16 mouse cellular contexts compared by ENCODE assay signal in genomic region chr5:5018959-5019358, GRCm38 (mm10).
DNase-seq lines count a peak whose midpoint lies in the region; ATAC-seq and TF ChIP-seq lines count a peak whose summit lies in the region.
"Had no signal": no experiment of that assay in that cellular context is flagged by ENCODE, and none has a peak within 500 bp of the region (broad histone marks: within the 10 kb centered on the region; RNA-seq: fewer than 3 reads in every experiment).

No protein-coding gene starts in this region.

- H3K4me2 ChIP-seq in forebrain, embryonic 15.5 days (replicated peaks) = no peak overlapping the region
- H3K4me2 ChIP-seq in forebrain, embryonic 11.5 days (ENCODE audit: low read depth, low read length, severe bottlenecking) = no peak overlapping the region
- H3K4me2 ChIP-seq in forebrain, postnatal 0 days (ENCODE audit: low read depth) = no peak overlapping the region
- H3K4me2 ChIP-seq in forebrain, embryonic 12.5 days = no peak overlapping the region
- H3K4me2 ChIP-seq: embryonic facial prominence, embryonic 12.5 days had no signal

- no peaks in the 10 kb centered on the region for H3K36me3 ChIP-seq in forebrain, embryonic 15.5 days
- H3K36me3 ChIP-seq in forebrain, embryonic 11.5 days (ENCODE audit: control insufficient read depth, insufficient read depth, low read length) = no peaks in the 10 kb centered on the region
- no peaks in the 10 kb centered on the region for H3K36me3 ChIP-seq in forebrain, postnatal 0 days (ENCODE audit: insufficient read depth)
- H3K36me3 ChIP-seq in forebrain, embryonic 12.5 days (replicated peaks) = no peaks in the 10 kb centered on the region
- H3K36me3 ChIP-seq: embryonic facial prominence, embryonic 10.5 days; embryonic facial prominence, embryonic 12.5 days had no signal

- no peaks in the 10 kb centered on the region for H3K9me3 ChIP-seq in forebrain, embryonic 15.5 days
- no peaks in the 10 kb centered on the region; the same call in 1 of the 2 replicates for H3K9me3 ChIP-seq in forebrain, embryonic 11.5 days (ENCODE audit: control insufficient read depth, low read length)
- H3K9me3 ChIP-seq in forebrain, postnatal 0 days (ENCODE audit: low read length) = no peaks in the 10 kb centered on the region
- H3K9me3 ChIP-seq in forebrain, embryonic 12.5 days = no peaks in the 10 kb centered on the region
- H3K9me3 ChIP-seq: embryonic facial prominence, embryonic 10.5 days; embryonic facial prominence, embryonic 12.5 days had no signal

- TF ChIP-seq POLR2A in brain, embryonic 14.5 days (IDR thresholded peaks at IDR 0.05; ENCODE audit: borderline replicate concordance, extremely low read depth, insufficient read depth, insufficient read length, poor library complexity, severe bottlenecking) = no peak

- no peak for DNase-seq in forebrain, embryonic 11.5 days (ENCODE audit: low spot score)
- DNase-seq in forebrain, postnatal 0 days = no peak
- peak; percentile 44 for DNase-seq in brain, embryonic 14.5 days (ENCODE audit: low read depth)
- DNase-seq in natural killer cell, adult 2 months (ENCODE audit: low spot score in 2 of 2) = no peak
- DNase-seq: adrenal gland, adult 2 months; adrenal gland, postnatal 10 days; adrenal gland, postnatal 25 days; cerebellum, adult 11-12 months; cerebellum, adult 2 months; cerebellum, adult 9-10 months; cerebellum, postnatal 10 days; cerebellum, postnatal 25 days had no signal

- no peaks in the 10 kb centered on the region for H3K27me3 ChIP-seq in forebrain, embryonic 15.5 days
- H3K27me3 ChIP-seq in forebrain, embryonic 11.5 days (ENCODE audit: control insufficient read depth, insufficient read depth, low read length) = no peaks in the 10 kb centered on the region
- no peaks in the 10 kb centered on the region for H3K27me3 ChIP-seq in forebrain, postnatal 0 days (ENCODE audit: insufficient read depth, low read length)
- H3K27me3 ChIP-seq in forebrain, embryonic 12.5 days = no peaks in the 10 kb centered on the region
- H3K27me3 ChIP-seq: embryonic facial prominence, embryonic 12.5 days had no signal

- no peak overlapping the region for H3K27ac ChIP-seq in forebrain, embryonic 15.5 days (replicated peaks)
- H3K27ac ChIP-seq in forebrain, embryonic 11.5 days (ENCODE audit: low read depth, low read length) = no peak overlapping the region
- no peak overlapping the region for H3K27ac ChIP-seq in forebrain, postnatal 0 days (ENCODE audit: low read depth, low read length)
- no peak overlapping the region for H3K27ac ChIP-seq in forebrain, embryonic 12.5 days
- H3K27ac ChIP-seq: embryonic facial prominence, embryonic 10.5 days; embryonic facial prominence, embryonic 12.5 days had no signal

- no peak overlapping the region for H3K9ac ChIP-seq in forebrain, embryonic 15.5 days (replicated peaks)
- H3K9ac ChIP-seq in forebrain, embryonic 11.5 days (ENCODE audit: low read length) = no peak overlapping the region
- no peak overlapping the region for H3K9ac ChIP-seq in forebrain, postnatal 0 days
- H3K9ac ChIP-seq in forebrain, embryonic 12.5 days = no peak overlapping the region
- H3K9ac ChIP-seq: embryonic facial prominence, embryonic 12.5 days had no signal

- H3K4me1 ChIP-seq in forebrain, embryonic 15.5 days = 0 out of 2 replicates have a peak, but pooled peaks cover 3% of the 10 kb centered on the region
- no peaks in the 10 kb centered on the region for H3K4me1 ChIP-seq in forebrain, embryonic 11.5 days (replicated peaks; ENCODE audit: control insufficient read depth, insufficient read depth, low read length)
- H3K4me1 ChIP-seq in forebrain, postnatal 0 days (ENCODE audit: insufficient read depth) = no peaks in the 10 kb centered on the region
- no peaks in the 10 kb centered on the region for H3K4me1 ChIP-seq in forebrain, embryonic 12.5 days
- H3K4me1 ChIP-seq: embryonic facial prominence, embryonic 10.5 days; embryonic facial prominence, embryonic 12.5 days had no signal

- 61% methylated on average over 3 of the region's 3 CpGs for WGBS in forebrain, embryonic 15.5 days
- WGBS in forebrain, embryonic 11.5 days = 76% methylated on average over 3 of the region's 3 CpGs
- WGBS in forebrain, postnatal 0 days = 57% methylated on average over 3 of the region's 3 CpGs
- WGBS in forebrain, embryonic 12.5 days = 73% methylated on average over 3 of the region's 3 CpGs

- TF ChIP-seq CTCF in forebrain, postnatal 0 days (IDR thresholded peaks at IDR 0.05; ENCODE audit: low read depth) = no peak
- no peak for TF ChIP-seq CTCF in brain, embryonic 14.5 days (IDR thresholded peaks at IDR 0.05; ENCODE audit: borderline replicate concordance, extremely low read depth, insufficient read depth, insufficient read length)

- peak; percentile 55; the same call in 1 of the 2 replicates for ATAC-seq in forebrain, embryonic 15.5 days (replicated peaks)
- no peak for ATAC-seq in forebrain, embryonic 11.5 days (replicated peaks; ENCODE audit: low FRiP score)
- ATAC-seq in forebrain, postnatal 0 days = peak; percentile 38; the same call in 1 of the 2 replicates
- ATAC-seq in forebrain, embryonic 12.5 days (ENCODE audit: low FRiP score) = no peak

- no peak overlapping the region for H3K4me3 ChIP-seq in forebrain, embryonic 15.5 days
- H3K4me3 ChIP-seq in forebrain, embryonic 11.5 days (ENCODE audit: low read depth, low read length) = no peak overlapping the region
- no peak overlapping the region for H3K4me3 ChIP-seq in forebrain, postnatal 0 days (ENCODE audit: low read depth, low read length)
- H3K4me3 ChIP-seq in forebrain, embryonic 12.5 days (replicated peaks) = no peak overlapping the region
- H3K4me3 ChIP-seq: embryonic facial prominence, embryonic 10.5 days; embryonic facial prominence, embryonic 12.5 days had no signal

Comparison
In these comparisons a context has a peak if more than half of its experiments do, and no peak if none do; other contexts are left out.
1. ATAC-seq: peak in forebrain, embryonic 15.5 days (single experiment) and forebrain, postnatal 0 days (single experiment); none in forebrain, embryonic 11.5 days (single experiment) and forebrain, embryonic 12.5 days (single experiment).